Mouse (Mus musculus): ENCODE data around the gene Snx29. TPM values are rescaled to one million over a fixed set of nuclear protein-coding genes. Genes with fewer than 3 reads are reported as not detected.

Gene Snx29
- polyA plus RNA-seq, 1 experiment from 2014 or later, result 6.9 TPM

DNA sequence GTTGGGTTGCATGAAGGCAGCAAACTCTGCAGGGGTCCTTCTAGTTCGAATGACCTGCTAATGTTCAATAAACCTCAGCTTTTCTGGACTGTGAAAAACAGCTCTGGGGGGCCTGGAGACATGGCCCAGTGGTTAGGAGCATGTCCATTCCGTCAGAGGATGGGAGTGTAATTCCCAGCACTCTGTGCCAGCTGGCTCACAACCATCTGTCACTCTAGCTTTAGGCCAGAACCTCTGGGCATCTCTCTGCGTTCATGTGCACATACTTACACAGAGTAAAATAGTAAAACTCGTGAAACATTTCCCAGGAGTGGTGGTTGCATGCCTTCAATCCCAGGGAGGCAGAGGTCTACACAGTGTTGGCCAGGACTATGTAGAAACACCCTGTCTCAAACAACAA, 241.1 kb downstream of the Snx29 start:
- 37% methylated on average over 4 of the region's 4 CpGs for WGBS
- Histone ChIP-seq H3K9ac (ENCODE audit: low read depth, low read length) (no peak overlapping the region), H3K4me2 (ENCODE audit: low read length) (no peak overlapping the region), H3K27me3 (ENCODE audit: insufficient read depth, low read length) (no peaks in the 10 kb centered on the region), H3K36me3 (ENCODE audit: insufficient read depth, low read length) (no peaks in the 10 kb centered on the region), H3K4me3 (replicated peaks; ENCODE audit: low read depth, low read length) (no peak overlapping the region), H3K4me1 (replicated peaks; ENCODE audit: insufficient read depth, low read length) (no peaks in the 10 kb centered on the region), H3K9me3 (replicated peaks; ENCODE audit: low read length) (no peaks in the 10 kb centered on the region), H3K27ac (no peak overlapping the region)
- DNase-seq (ENCODE audit: low spot score) (no peak), ATAC-seq (replicated peaks; ENCODE audit: low FRiP score, low read depth) (no peak)
- TF ChIP-seq CTCF (IDR thresholded peaks at IDR 0.05; ENCODE audit: low read depth), result no peak

DNA sequence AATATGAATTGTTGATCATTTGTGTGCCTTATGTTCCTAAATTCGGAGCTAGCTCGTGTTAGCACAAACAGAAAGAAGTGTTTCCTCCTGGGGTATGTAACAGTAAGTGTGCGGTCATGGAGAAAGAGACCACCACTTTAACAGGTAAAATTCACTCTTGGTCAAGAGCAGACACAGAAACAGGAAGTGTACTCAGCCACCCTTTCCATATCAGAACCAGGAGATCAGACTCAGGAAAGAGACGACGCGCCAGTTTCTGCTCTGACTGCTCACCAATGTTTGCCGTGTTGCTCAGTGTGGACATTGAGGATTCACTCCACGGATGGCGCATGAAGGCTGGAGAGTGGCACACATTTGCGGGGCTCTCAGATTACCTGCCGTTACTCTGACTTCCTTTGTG, 242.4 kb downstream of the Snx29 start:
- H3K36me3 ChIP-seq (ENCODE audit: insufficient read depth, low read length), result no peaks in the 10 kb centered on the region
- H3K4me2 ChIP-seq (ENCODE audit: low read length), result no peak overlapping the region
- TF ChIP-seq CTCF (IDR thresholded peaks at IDR 0.05; ENCODE audit: low read depth), result no peak
- H3K4me1 ChIP-seq (replicated peaks; ENCODE audit: insufficient read depth, low read length), result no peaks in the 10 kb centered on the region
- no peaks in the 10 kb centered on the region for H3K27me3 ChIP-seq (ENCODE audit: insufficient read depth, low read length)
- DNase-seq (ENCODE audit: low spot score), result no peak
- no peaks in the 10 kb centered on the region for H3K9me3 ChIP-seq (replicated peaks; ENCODE audit: low read length)
- ATAC-seq (replicated peaks; ENCODE audit: low FRiP score, low read depth), result no peak
- H3K4me3 ChIP-seq (replicated peaks; ENCODE audit: low read depth, low read length), result no peak overlapping the region
- H3K27ac ChIP-seq, result no peak overlapping the region
- H3K9ac ChIP-seq (ENCODE audit: low read depth, low read length), result no peak overlapping the region
- 65% methylated on average over 11 of the region's 11 CpGs for WGBS

DNA sequence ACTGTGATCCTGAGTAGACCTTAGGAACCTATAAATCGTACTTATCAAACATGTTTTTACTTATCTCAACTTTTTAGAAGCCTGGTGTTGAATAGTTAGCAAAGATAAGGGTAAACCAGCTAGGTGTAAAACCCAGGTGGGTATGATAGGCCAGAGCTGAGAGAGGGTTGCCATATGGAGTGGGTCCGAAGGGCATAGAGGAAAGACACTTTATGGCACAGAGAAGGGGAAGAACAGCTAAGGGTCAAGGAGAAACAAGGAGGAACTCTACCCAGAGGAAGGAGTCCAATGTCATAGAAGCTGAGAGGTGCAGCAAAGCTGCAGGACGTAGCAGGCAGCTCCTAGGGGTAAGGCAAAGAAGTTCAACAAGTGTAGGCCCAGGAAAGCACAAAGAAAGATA, 244.9 kb downstream of the Snx29 start:
- DNase-seq (ENCODE audit: low spot score) (no peak), ATAC-seq (replicated peaks; ENCODE audit: low FRiP score, low read depth) (no peak)
- Histone ChIP-seq H3K4me2 (ENCODE audit: low read length) (no peak overlapping the region), H3K4me3 (replicated peaks; ENCODE audit: low read depth, low read length) (no peak overlapping the region), H3K4me1 (replicated peaks; ENCODE audit: insufficient read depth, low read length) (no peaks in the 10 kb centered on the region), H3K27ac (no peak overlapping the region), H3K36me3 (ENCODE audit: insufficient read depth, low read length) (no peaks in the 10 kb centered on the region), H3K9ac (ENCODE audit: low read depth, low read length) (no peak overlapping the region), H3K27me3 (ENCODE audit: insufficient read depth, low read length) (no peaks in the 10 kb centered on the region), H3K9me3 (replicated peaks; ENCODE audit: low read length) (no peaks in the 10 kb centered on the region)
- no peak for TF ChIP-seq CTCF (IDR thresholded peaks at IDR 0.05; ENCODE audit: low read depth)
- 76% methylated on average over 3 of the region's 3 CpGs for WGBS

DNA sequence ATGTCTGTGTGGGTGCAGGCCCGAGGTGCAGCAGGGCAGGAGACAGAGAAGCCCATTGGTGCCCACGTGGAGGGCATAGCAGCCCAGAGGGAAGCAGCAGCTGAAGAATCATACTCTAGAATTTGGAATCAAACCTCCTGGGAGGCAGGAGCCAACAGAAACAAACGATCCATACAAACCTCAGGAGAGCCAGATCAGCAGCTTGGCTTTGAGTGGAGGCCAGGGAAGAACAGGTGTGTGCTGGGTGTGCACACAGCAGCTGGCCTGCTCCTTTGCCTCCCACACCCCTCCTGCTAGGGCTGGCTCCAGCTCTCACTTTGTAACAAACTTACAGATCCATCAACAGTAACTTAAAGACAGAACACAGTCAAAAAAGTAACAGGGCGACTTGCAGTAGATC, 245.4 kb downstream of the Snx29 start:
- H3K27ac ChIP-seq, result no peak overlapping the region
- no peaks in the 10 kb centered on the region for H3K36me3 ChIP-seq (ENCODE audit: insufficient read depth, low read length)
- H3K27me3 ChIP-seq (ENCODE audit: insufficient read depth, low read length), result no peaks in the 10 kb centered on the region
- ATAC-seq (replicated peaks; ENCODE audit: low FRiP score, low read depth) (no peak), DNase-seq (ENCODE audit: low spot score) (no peak)
- H3K4me3 ChIP-seq (replicated peaks; ENCODE audit: low read depth, low read length), result no peak overlapping the region
- H3K9ac ChIP-seq (ENCODE audit: low read depth, low read length), result no peak overlapping the region
- no peaks in the 10 kb centered on the region for H3K9me3 ChIP-seq (replicated peaks; ENCODE audit: low read length)
- no peak for TF ChIP-seq CTCF (IDR thresholded peaks at IDR 0.05; ENCODE audit: low read depth)
- no peaks in the 10 kb centered on the region for H3K4me1 ChIP-seq (replicated peaks; ENCODE audit: insufficient read depth, low read length)
- H3K4me2 ChIP-seq (ENCODE audit: low read length), result no peak overlapping the region
- WGBS, result 64% methylated on average over 4 of the region's 4 CpGs

DNA sequence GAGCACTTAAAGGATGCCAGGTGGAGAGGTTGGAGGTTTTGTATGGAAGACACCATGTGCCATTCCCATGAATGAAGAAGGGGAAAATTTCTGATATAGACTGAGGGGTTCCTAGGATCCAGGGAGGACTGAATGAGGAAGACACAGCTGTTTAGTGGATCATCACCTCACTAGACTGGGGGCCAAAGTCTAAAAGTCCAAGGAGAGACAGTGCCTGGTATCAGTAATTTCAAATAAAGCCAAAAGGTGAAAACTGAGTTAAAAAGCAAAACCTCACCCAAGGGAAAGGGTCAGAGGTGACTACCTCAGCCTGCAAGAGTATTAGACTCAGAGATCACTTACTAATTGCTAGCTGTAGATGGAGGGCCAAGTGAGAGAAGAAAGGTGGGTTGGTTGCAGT, 245.9 kb downstream of the Snx29 start:
- Histone ChIP-seq H3K4me3 (replicated peaks; ENCODE audit: low read depth, low read length) (no peak overlapping the region), H3K27me3 (ENCODE audit: insufficient read depth, low read length) (no peaks in the 10 kb centered on the region), H3K36me3 (ENCODE audit: insufficient read depth, low read length) (no peaks in the 10 kb centered on the region), H3K9ac (ENCODE audit: low read depth, low read length) (no peak overlapping the region), H3K4me2 (ENCODE audit: low read length) (no peak overlapping the region), H3K27ac (no peak overlapping the region), H3K4me1 (replicated peaks; ENCODE audit: insufficient read depth, low read length) (no peaks in the 10 kb centered on the region), H3K9me3 (replicated peaks; ENCODE audit: low read length) (no peaks in the 10 kb centered on the region)
- ATAC-seq (replicated peaks; ENCODE audit: low FRiP score, low read depth) (no peak), DNase-seq (ENCODE audit: low spot score) (no peak)
- TF ChIP-seq CTCF (IDR thresholded peaks at IDR 0.05; ENCODE audit: low read depth), result no peak

DNA sequence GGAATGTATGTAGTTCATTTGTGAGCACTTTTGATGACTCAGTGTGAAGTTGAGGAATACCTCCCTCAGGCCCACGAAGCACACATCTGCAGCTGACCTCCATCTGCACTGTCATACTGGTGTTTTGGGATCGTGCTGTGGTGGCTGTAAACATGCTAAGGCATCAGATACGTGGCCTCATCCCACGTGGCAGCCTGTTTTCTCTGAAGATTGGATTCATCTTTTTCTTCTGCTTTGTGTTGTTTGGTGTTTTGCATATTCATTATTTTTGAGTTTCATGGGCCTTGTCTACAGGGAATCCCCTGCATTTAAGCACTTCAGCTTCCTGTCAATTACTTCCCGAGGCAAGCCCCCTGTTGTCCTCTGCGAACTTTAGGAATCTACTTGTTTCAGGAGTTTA, 246.4 kb downstream of the Snx29 start:
- Histone ChIP-seq H3K27me3 (ENCODE audit: insufficient read depth, low read length) (no peaks in the 10 kb centered on the region), H3K9ac (ENCODE audit: low read depth, low read length) (no peak overlapping the region), H3K27ac (no peak overlapping the region), H3K4me2 (ENCODE audit: low read length) (no peak overlapping the region), H3K9me3 (replicated peaks; ENCODE audit: low read length) (no peaks in the 10 kb centered on the region), H3K4me3 (replicated peaks; ENCODE audit: low read depth, low read length) (no peak overlapping the region), H3K36me3 (ENCODE audit: insufficient read depth, low read length) (no peaks in the 10 kb centered on the region), H3K4me1 (replicated peaks; ENCODE audit: insufficient read depth, low read length) (no peaks in the 10 kb centered on the region)
- DNase-seq (ENCODE audit: low spot score) (no peak), ATAC-seq (replicated peaks; ENCODE audit: low FRiP score, low read depth) (no peak)
- TF ChIP-seq CTCF (IDR thresholded peaks at IDR 0.05; ENCODE audit: low read depth), result no peak
- 73% methylated on average over 6 of the region's 6 CpGs for WGBS

- H3K9ac ChIP-seq (ENCODE audit: low read depth, low read length), result no peak overlapping the region
- WGBS, result 66% methylated on average over 2 of the region's 2 CpGs
- no peak for ATAC-seq (replicated peaks; ENCODE audit: low FRiP score, low read depth)
Observed at GRCm38 (mm10) chr16:11570072-11570471, 247.4 kb downstream of the Snx29 start.

More at GRCm38 (mm10) chr16:11570072-11570471, 247.4 kb downstream of the Snx29 start:
- H3K4me2 ChIP-seq (ENCODE audit: low read length), result no peak overlapping the region
- H3K36me3 ChIP-seq (ENCODE audit: insufficient read depth, low read length), result no peaks in the 10 kb centered on the region
- H3K4me3 ChIP-seq (replicated peaks; ENCODE audit: low read depth, low read length), result no peak overlapping the region
- no peaks in the 10 kb centered on the region for H3K27me3 ChIP-seq (ENCODE audit: insufficient read depth, low read length)
- no peaks in the 10 kb centered on the region for H3K4me1 ChIP-seq (replicated peaks; ENCODE audit: insufficient read depth, low read length)
- DNase-seq (ENCODE audit: low spot score), result no peak
- no peak overlapping the region for H3K27ac ChIP-seq
- no peak for TF ChIP-seq CTCF (IDR thresholded peaks at IDR 0.05; ENCODE audit: low read depth)
- no peaks in the 10 kb centered on the region for H3K9me3 ChIP-seq (replicated peaks; ENCODE audit: low read length)

Data from kidney, postnatal 0 days (tissue).